Mouse (Mus musculus) embryonic fibroblast, embryonic 13.5 days (primary cell): ENCODE results near the gene Eid3.

Experiments
- CTCF ChIP-seq: IDR thresholded peaks from 2 replicates; pipeline ENCODE4 v1.5.1; 2011; ENCODE audit warnings: mild to moderate bottlenecking, control low read depth, low read length, moderate library complexity, borderline replicate concordance; ENCODE audit not compliant: insufficient read depth
- POLR2A ChIP-seq: IDR thresholded peaks from 2 replicates; pipeline ENCODE4 v1.6.1; 2011; ENCODE audit warnings: low read depth, mild to moderate bottlenecking, control low read depth, low read length, moderate library complexity

DNA sequence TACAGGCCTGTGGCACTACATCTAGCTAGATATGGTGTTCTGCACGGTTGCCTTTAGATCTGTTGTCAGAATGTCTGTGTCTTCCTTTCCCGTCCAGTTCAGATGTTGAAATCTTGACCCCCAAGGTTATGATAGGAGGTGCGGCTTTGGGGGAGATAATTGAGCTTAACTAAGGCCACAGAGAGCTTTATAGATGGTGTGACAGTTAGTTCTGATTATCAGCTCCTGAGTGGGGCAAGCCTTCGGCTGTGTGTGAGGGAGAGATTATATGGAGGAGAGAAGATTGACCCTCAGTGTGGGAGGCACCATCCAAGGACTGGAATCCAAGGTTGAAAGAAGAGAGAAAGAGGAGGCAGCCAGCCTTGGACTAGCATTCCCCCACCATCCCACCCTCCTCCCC lies 46.8 kb downstream of the Eid3 start:
- TF ChIP-seq CTCF: no peak
- TF ChIP-seq POLR2A: no peak
